Mouse (Mus musculus) gastrocnemius, adult 2 months (tissue): ENCODE measurements around the gene Msi1. TPM values are rescaled to one million over a fixed set of nuclear protein-coding genes. Genes with fewer than 3 reads are reported as not detected.

Source experiments
- DNase-seq: peaks from one replicate; pipeline ENCODE4 v3.0.0; 2022
- H3K27ac ChIP-seq: fragments of 200-600 bp; 2 replicates; pipeline ENCODE4 v1.8.1; 2022; ENCODE audit warnings: mild to moderate bottlenecking
- H3K4me3 ChIP-seq: fragments of 200-600 bp; 2 replicates; pipeline ENCODE4 v1.8.1; 2022; ENCODE audit warnings: mild to moderate bottlenecking, moderate library complexity
- CTCF ChIP-seq: fragments of 200-600 bp; IDR thresholded peaks from 2 replicates; pipeline ENCODE4 v1.8.1; 2022; ENCODE audit warnings: antibody characterized with exemption, mild to moderate bottlenecking, moderate library complexity
- intact Hi-C: fragments of 180-260 bp; cut with DNase I; formaldehyde crosslinking; loops from one replicate; pipeline ENCODE4 v1.15.1; 2025
- total RNA-seq, 2 experiments: library from RNA; stranded (reverse); gene quantifications; 2 replicates each; pipeline ENCODE4 v1.2.3; 2021

Msi1 gene
- total RNA-seq, 2 experiments from 2014 or later = 0.61 TPM; not detected in 1

- DNase-seq = no peak
- H3K4me3 ChIP-seq = no peak overlapping the region
- no peak overlapping the region for H3K27ac ChIP-seq
- TF ChIP-seq CTCF = no peak
- intact Hi-C loops = no loop called here
These were observed 29.5 kb downstream of the Msi1 start for GRCm38 (mm10) chr5:115458918-115459317.

- no peak for DNase-seq
- intact Hi-C loops = no loop called here
- Histone ChIP-seq H3K4me3 (no peak overlapping the region), H3K27ac (no peak overlapping the region)
- no peak for TF ChIP-seq CTCF
These were observed 35.2 kb downstream of the Msi1 start for GRCm38 (mm10) chr5:115464408-115465115.

GRCm38 (mm10) chr5:115465642-115466420 is 36.4 kb downstream of the Msi1 start, which contains the start of gene Pla2g1b:
Gene Pla2g1b, plus strand, starts transcription at chr5:115466262.
- no peak within 1 kb of the TSS for H3K4me3 ChIP-seq

GRCm38 (mm10) chr5:115469791-115470190 is 40.4 kb downstream of the Msi1 start:
- Histone ChIP-seq H3K27ac (no peak overlapping the region), H3K4me3 (no peak overlapping the region)
- intact Hi-C loops = no loop called here
- no peak for TF ChIP-seq CTCF
- DNase-seq = no peak

More at GRCm38 (mm10) chr5:115465642-115466420, 36.4 kb downstream of the Msi1 start, which contains the start of gene Pla2g1b:
- peak; percentile 39 for TF ChIP-seq CTCF
- intact Hi-C loops = no loop called here
- no peak for DNase-seq
- no peak within 1 kb of the TSS for H3K27ac ChIP-seq

GRCm38 (mm10) chr5:115470766-115471531 is 41.5 kb downstream of the Msi1 start:
- no peak overlapping the region for H3K27ac ChIP-seq
- intact Hi-C loops = no loop called here
- TF ChIP-seq CTCF = peak; percentile 89
- 0 out of 2 replicates have a peak overlapping the region, but pooled peaks have one; percentile 15 for H3K4me3 ChIP-seq
- peak; percentile 48 for DNase-seq

DNA sequence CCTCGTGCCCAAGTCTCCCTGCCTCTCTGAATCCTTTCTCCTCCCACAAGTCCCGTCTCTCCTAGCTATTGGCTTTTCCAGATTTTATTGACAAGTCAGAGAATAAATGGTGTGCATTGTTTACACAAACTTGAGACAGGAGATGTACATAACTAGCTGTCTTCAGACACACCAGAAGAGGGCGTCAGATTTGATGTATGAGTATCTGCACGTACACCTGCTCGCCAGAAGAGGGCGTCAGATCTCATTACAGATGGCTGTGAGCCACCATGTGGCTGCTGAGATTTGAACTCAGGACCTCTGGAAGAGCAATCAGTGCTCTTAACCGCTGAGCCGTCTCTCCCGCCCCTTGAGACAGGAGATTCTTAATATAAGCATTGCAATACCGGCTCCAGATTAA is 43.8 kb downstream of the Msi1 start:
- intact Hi-C loops = no loop called here
- TF ChIP-seq CTCF = peak; percentile 9; the same call in 1 of the 2 replicates

DNA sequence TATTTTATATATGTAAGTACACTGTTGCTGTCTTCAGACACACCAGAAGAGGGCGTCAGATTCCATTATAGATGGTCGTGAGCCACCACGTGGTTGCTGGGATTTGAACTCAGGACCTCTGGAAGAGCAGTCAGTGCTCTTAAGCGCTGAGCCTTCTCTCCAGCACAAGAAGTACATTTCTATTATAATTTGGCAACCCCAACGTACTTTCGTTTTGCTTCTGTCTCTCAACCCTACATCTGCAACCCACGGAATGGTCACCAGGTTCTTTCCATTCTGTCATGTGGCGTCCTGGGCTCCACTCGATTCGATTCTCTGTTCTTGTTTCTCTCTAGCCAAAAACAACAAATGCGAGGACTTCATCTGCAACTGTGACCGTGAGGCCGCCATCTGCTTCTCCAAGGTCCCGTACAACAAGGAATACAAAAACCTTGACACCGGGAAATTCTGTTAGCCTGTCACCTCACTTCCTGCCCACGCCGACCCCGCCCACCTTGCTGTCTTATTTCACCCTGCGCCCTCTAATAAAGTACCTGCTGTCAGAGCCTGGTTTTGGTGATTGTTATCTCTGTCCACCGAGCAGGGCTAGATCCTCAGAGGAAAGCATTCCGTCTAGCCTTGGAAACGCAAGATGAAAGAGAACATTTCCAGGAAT is 44.9 kb downstream of the Msi1 start:
- DNase-seq = no peak
- H3K27ac ChIP-seq = no peak overlapping the region
- peak overlapping the region; percentile 36 for H3K4me3 ChIP-seq
- intact Hi-C loops = no loop called here
- no peak for TF ChIP-seq CTCF

More for the DNA sequence above, 43.8 kb downstream of the Msi1 start:
- no peak overlapping the region for H3K4me3 ChIP-seq
- H3K27ac ChIP-seq = no peak overlapping the region
- no peak for DNase-seq

DNA sequence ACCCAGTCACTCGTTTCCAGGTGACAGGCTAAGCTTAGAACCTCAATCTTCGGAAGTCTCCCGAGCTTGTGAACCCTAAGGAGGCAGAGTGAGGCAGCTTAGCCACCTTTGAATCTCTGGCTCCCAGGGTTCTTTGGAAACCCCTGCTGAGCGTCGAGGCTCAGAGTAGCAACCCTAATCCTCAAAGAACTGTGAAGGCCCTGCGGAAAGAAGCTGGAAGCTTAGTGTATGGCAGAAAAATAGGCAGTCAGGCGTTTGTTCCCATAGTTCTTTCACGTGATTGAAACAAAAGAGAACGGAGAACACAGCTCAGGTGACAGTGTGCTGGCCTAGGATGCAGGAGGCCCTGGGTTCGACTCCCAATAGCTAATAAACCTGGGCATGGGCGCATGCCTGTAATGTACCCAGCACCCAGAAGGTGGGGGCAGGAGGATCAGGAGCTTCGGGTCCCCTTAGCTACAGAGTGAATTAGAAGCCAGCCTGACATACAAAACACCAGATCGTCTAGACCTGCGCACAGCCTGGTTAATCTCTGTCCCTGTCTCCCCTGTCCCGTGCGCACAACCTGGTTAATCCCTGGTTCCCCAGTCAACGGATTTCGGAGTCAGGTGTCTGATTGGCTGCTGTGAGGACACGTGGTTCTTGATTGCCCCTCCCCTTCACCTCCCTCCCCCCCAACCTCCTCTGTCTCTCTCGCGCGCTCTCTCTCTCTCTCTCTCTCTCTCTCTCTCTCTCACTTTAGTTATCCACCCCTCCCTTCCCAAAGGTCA is 46.1 kb downstream of the Msi1 start:
- intact Hi-C loops = no loop called here
- peak; percentile 74 for DNase-seq
- H3K27ac ChIP-seq = peak overlapping the region; percentile 85
- H3K4me3 ChIP-seq = peak overlapping the region; percentile 67
- no peak for TF ChIP-seq CTCF

DNA sequence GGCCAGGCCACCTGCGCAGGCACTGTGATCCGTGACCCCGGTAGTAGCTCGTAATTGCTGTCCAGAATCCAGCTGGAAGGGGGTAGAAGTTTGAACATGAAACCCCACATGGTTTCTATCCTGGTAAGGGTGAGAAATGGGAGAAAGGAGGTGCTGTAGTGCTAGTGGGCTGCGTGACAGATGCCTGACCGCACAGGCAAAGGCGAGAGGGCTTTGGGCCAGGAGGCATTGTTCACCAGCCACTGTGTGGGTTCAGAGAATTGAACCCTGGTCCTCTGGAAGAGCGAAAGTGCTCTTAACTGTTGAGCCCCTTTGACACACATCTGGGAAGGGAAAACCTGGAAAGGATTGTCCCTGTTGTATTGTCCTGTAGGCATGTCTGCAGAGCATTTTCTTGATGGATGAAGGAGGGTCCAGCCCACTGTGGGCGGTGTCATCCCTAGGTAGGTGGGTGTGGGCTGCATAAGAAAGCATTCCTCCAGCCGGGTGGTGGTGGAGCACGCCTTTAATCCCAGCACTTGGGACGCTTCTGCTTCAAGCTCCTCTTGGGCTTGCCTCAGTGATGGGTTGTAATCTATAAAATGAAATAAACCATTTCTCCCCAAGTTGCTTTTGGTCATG is 46.8 kb downstream of the Msi1 start:
- peak overlapping the region; percentile 67 for H3K4me3 ChIP-seq
- intact Hi-C loops = no loop called here
- peak overlapping the region; percentile 85 for H3K27ac ChIP-seq

DNA sequence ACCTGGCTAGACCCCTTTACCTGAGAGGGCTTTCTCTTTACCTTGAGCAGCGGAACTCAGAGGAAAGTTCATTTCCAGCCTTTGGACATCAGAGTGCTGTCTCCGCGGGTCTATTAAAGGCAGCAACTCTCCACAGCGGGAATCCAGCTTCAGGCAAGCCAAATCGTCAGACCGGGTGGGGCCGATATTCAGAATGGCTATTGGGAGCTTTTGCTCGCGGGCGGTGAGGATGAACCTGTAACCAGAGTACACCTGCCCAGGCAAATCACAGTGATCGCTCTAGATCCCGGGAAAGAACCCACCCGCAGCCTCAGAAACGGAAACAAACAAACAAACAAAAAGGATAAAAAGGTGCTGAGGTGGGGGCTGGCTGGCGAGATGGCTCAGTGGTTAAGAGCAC is 50.2 kb downstream of the Msi1 start:
- no peak for TF ChIP-seq CTCF
- intact Hi-C loops = no loop called here
- Histone ChIP-seq H3K4me3 (no peak overlapping the region; the same call in 1 of the 2 replicates), H3K27ac (no peak overlapping the region)
- DNase-seq = no peak

More for the DNA sequence above, 46.8 kb downstream of the Msi1 start:
- no peak for DNase-seq
- TF ChIP-seq CTCF = no peak

DNA sequence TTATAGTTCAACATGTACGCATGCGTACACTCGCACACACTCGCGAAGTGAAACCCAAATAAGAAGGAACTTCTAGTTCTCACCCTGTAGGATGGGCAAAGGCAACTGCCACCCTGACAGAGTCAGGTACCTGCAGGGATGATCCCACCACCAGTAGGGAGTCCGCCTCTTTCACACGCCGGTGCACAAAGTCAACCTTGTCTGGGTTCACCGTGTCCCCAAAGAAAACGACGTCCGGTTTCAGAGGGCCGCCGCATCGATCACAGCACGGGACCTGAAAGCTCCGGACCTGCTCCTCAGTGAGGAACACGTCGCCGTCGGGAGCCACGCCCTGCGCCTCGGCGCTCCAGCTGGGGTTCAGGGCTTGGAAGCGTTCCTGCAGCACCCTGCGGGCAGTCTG is 50.7 kb downstream of the Msi1 start:
- intact Hi-C loops = no loop called here

More for the DNA sequence above, 50.7 kb downstream of the Msi1 start:
- Histone ChIP-seq H3K4me3 (peak overlapping the region; percentile 47), H3K27ac (no peak overlapping the region)
- DNase-seq = peak; percentile 34
- no peak for TF ChIP-seq CTCF
